Mouse (Mus musculus) CD8-positive naive resting alpha-beta T cell, adult 57 days (primary cell): ENCODE measurements around the gene Tmem28. TPM values are rescaled to one million over a fixed set of nuclear protein-coding genes. Genes with fewer than 3 reads are reported as not detected.

Experiments
- total RNA-seq: library from RNA; stranded (reverse); gene quantifications from one replicate; pipeline ENCODE4 v1.2.4, GENCODE M21; 2023

The Tmem28 gene
- not detected for total RNA-seq

DNA sequence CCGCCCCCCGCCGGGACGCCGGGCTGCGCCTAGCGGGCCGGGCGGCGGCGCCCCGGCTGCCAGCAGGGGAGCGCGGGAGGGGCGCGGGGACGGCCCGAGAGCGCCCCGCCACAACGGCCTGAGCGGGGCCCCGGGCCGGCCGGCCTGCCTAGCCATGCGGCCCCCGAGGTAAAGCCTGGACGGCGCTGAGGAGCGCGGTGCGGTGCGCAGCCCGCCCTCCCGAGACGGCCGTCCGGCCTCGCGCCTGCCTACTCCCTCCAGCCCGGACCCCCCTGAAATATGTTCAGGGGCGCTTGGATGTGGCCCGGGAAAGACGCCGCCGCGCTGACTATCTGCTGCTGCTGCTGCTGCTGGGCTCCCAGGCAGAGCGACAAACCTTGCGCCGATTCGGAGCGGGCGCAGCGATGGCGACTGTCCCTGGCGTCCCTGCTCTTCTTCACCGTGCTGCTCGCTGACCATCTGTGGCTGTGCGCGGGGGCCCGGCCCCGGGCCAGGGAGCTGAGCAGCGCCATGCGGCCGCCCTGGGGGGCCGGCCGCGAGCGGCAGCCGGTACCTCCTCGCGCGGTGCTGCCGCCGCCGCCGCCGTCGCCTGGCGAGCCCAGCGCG lies at the start of gene Tmem28:
Tmem28 (plus strand) TSS at position 232 of the 606 bp plus-strand sequence.

Other genes with a start within 250 kb of the Tmem28 start
- gene Eda, start 154.6 kb downstream of the Tmem28 start, total RNA-seq: not detected